In genomic region chr1:127774501-127774880, GRCm38 (mm10) we compare ENCODE assay signal across 8 mouse cellular contexts. TPM values are rescaled to one million over a fixed set of nuclear protein-coding genes. Genes with fewer than 3 reads are reported as not detected.
DNase-seq lines count a peak whose midpoint lies in the region; ATAC-seq and TF ChIP-seq lines count a peak whose summit lies in the region.

No protein-coding gene starts in this region.

- TF ChIP-seq CTCF in G1E (IDR thresholded peaks at IDR 0.05; ENCODE audit: low read depth, low read length) = no peak
- no peak; the same call in 1 of the 2 replicates for TF ChIP-seq CTCF in kidney, postnatal 0 days (IDR thresholded peaks at IDR 0.05; ENCODE audit: low read depth)

- under 1% methylated on average over 31 of the region's 31 CpGs for WGBS in heart, embryonic 12.5 days
- under 1% methylated on average over 31 of the region's 31 CpGs for WGBS in forebrain, embryonic 12.5 days
- under 1% methylated on average over 31 of the region's 31 CpGs for WGBS in kidney, postnatal 0 days

- H3K9me3 ChIP-seq in heart, embryonic 12.5 days (replicated peaks) = no peaks in the 10 kb centered on the region
- no peaks in the 10 kb centered on the region for H3K9me3 ChIP-seq in G1E (replicated peaks)
- H3K9me3 ChIP-seq in forebrain, embryonic 12.5 days = no peaks in the 10 kb centered on the region
- no peaks in the 10 kb centered on the region for H3K9me3 ChIP-seq in kidney, postnatal 0 days (replicated peaks; ENCODE audit: low read length)

- no peak for DNase-seq in heart, adult 11 months
- DNase-seq in G1E (ENCODE audit: low spot score) = peak; percentile 26
- peak; percentile 71 for DNase-seq in kidney, postnatal 0 days (ENCODE audit: low spot score)
- DNase-seq in layer of hippocampus, adult 9-10 months (ENCODE audit: low spot score) = no peak

- peak overlapping the region; percentile 83 for H3K4me3 ChIP-seq in heart, embryonic 12.5 days
- peak overlapping the region; percentile 91 for H3K4me3 ChIP-seq in G1E (ENCODE audit: low read depth, low read length)
- H3K4me3 ChIP-seq in forebrain, embryonic 12.5 days (replicated peaks) = peak overlapping the region; percentile 78
- peak overlapping the region; percentile 90 for H3K4me3 ChIP-seq in kidney, postnatal 0 days (replicated peaks; ENCODE audit: low read depth, low read length)

- H3K4me2 ChIP-seq in heart, embryonic 12.5 days = peak overlapping the region; percentile 53
- peak overlapping the region; percentile 81 for H3K4me2 ChIP-seq in forebrain, embryonic 12.5 days
- peak overlapping the region; percentile 69 for H3K4me2 ChIP-seq in kidney, postnatal 0 days (ENCODE audit: low read length)

- no peaks in the 10 kb centered on the region for H3K27me3 ChIP-seq in heart, embryonic 12.5 days (replicated peaks)
- H3K27me3 ChIP-seq in G1E (ENCODE audit: insufficient read depth, low read length) = no peaks in the 10 kb centered on the region
- H3K27me3 ChIP-seq in forebrain, embryonic 12.5 days = no peaks in the 10 kb centered on the region
- no peaks in the 10 kb centered on the region for H3K27me3 ChIP-seq in kidney, postnatal 0 days (ENCODE audit: insufficient read depth, low read length)

- peaks cover 20% of the 10 kb centered on the region for H3K36me3 ChIP-seq in heart, embryonic 12.5 days
- peaks cover 38% of the 10 kb centered on the region for H3K36me3 ChIP-seq in G1E (replicated peaks)
- peaks cover 4% of the 10 kb centered on the region for H3K36me3 ChIP-seq in forebrain, embryonic 12.5 days (replicated peaks)
- H3K36me3 ChIP-seq in kidney, postnatal 0 days (ENCODE audit: insufficient read depth, low read length) = no peaks in the 10 kb centered on the region

- peak overlapping the region; percentile 93 for H3K9ac ChIP-seq in heart, embryonic 12.5 days
- peak overlapping the region; percentile 90 for H3K9ac ChIP-seq in forebrain, embryonic 12.5 days
- peak overlapping the region; percentile 93 for H3K9ac ChIP-seq in kidney, postnatal 0 days (ENCODE audit: low read depth, low read length)

- H3K27ac ChIP-seq in heart, embryonic 12.5 days (ENCODE audit: poor library complexity, severe bottlenecking) = peak overlapping the region; percentile 96
- peak overlapping the region; percentile 91 for H3K27ac ChIP-seq in forebrain, embryonic 12.5 days
- peak overlapping the region; percentile 95 for H3K27ac ChIP-seq in kidney, postnatal 0 days

- ATAC-seq in heart, embryonic 12.5 days (ENCODE audit: insufficient number of reproducible peaks, low FRiP score) = peak; percentile 41
- ATAC-seq in G1E (ENCODE audit: extremely low read depth, insufficient number of reproducible peaks, low FRiP score, poor library complexity, severe bottlenecking) = no peak
- no peak; the same call in none of the 2 replicates for ATAC-seq in forebrain, embryonic 12.5 days (ENCODE audit: low FRiP score)
- ATAC-seq in kidney, postnatal 0 days (replicated peaks; ENCODE audit: low FRiP score, low read depth) = peak; percentile 25
- peak; percentile 6; the same call in 1 of the 2 replicates for ATAC-seq in megakaryocyte progenitor cell, adult 5-6 weeks (replicated peaks; ENCODE audit: poor library complexity)
- ATAC-seq in inflammation-experienced regulatory T-cells, adult 6 months = no peak

- peaks cover 38% of the 10 kb centered on the region for H3K4me1 ChIP-seq in heart, embryonic 12.5 days (replicated peaks)
- H3K4me1 ChIP-seq in G1E (ENCODE audit: insufficient read depth, low read depth, low read length) = peaks cover 46% of the 10 kb centered on the region
- peaks cover 33% of the 10 kb centered on the region for H3K4me1 ChIP-seq in forebrain, embryonic 12.5 days
- H3K4me1 ChIP-seq in kidney, postnatal 0 days (replicated peaks; ENCODE audit: insufficient read depth, low read length) = peaks cover 8% of the 10 kb centered on the region

RNA-seq across cellular contexts. Expression of gene Ccnt2, which starts 0.5 kb away (rescaled TPM):
- polyA plus RNA-seq in heart, embryonic 12.5 days (2016; fragmentation: Nextera tagmentation; extraction: Ambion mirVana) = 65.4 and 70.9 TPM in 2 replicates
- total RNA-seq in G1E (2014; fragmentation: Nextera tagmentation) (149 and 168 TPM in 2 replicates), G1E (2017) (85.7 and 99.2 TPM in 2 replicates)
- 15.7 and 16.8 TPM in 2 replicates for polyA plus RNA-seq in G1E (2012)
- polyA plus RNA-seq in forebrain, embryonic 12.5 days (2016; fragmentation: Nextera tagmentation; extraction: Ambion mirVana) = 115 and 119 TPM in 2 replicates
- 34.1 and 40.4 TPM in 2 replicates for polyA plus RNA-seq in kidney, postnatal 0 days (2015; fragmentation: Nextera tagmentation; extraction: Ambion mirVana)
- total RNA-seq in megakaryocyte progenitor cell, adult 5-6 weeks (2015) = 30.7 and 32.9 TPM in 2 replicates
- total RNA-seq in megakaryocyte progenitor cell, adult 5-6 weeks (2017) = 36.4 and 48.2 TPM in 2 replicates
- 100 to 1,000 TPM in 2 of 3 experiments, 10 to 100 TPM in 1; 79.6 to 135 (median 109) TPM for polyA plus RNA-seq in inflammation-experienced regulatory T-cells, adult 6 months (2017; shearing (Covaris generic))

RNA-seq across cellular contexts. Expression of gene Acmsd, which starts 45.3 kb away (rescaled TPM):
- polyA plus RNA-seq in heart, embryonic 12.5 days (2016; fragmentation: Nextera tagmentation; extraction: Ambion mirVana) = 0.18 and 0.42 TPM in 2 replicates
- total RNA-seq in G1E (2014; fragmentation: Nextera tagmentation) (0.90 and 3.0 TPM in 2 replicates), G1E (2017) (0.71 and 1.2 TPM in 2 replicates)
- 0.08 and 0.10 TPM in 2 replicates for polyA plus RNA-seq in G1E (2012)
- polyA plus RNA-seq in forebrain, embryonic 12.5 days (2016; fragmentation: Nextera tagmentation; extraction: Ambion mirVana) = 0.15 and 0.20 TPM in 2 replicates
- polyA plus RNA-seq in kidney, postnatal 0 days (2015; fragmentation: Nextera tagmentation; extraction: Ambion mirVana) = 6.1 and 9.3 TPM in 2 replicates
- 0.64 and 2.4 TPM in 2 replicates for total RNA-seq in megakaryocyte progenitor cell, adult 5-6 weeks (2015)
- 1.4 and 1.8 TPM in 2 replicates for total RNA-seq in megakaryocyte progenitor cell, adult 5-6 weeks (2017)
- not detected for polyA plus RNA-seq in inflammation-experienced regulatory T-cells, adult 6 months (2017; shearing (Covaris generic))

Comparison
In these comparisons a context has a peak if more than half of its experiments do, and no peak if none do; other contexts are left out.
1. ATAC-seq: peak in heart, embryonic 12.5 days (single experiment), kidney, postnatal 0 days (single experiment) and megakaryocyte progenitor cell, adult 5-6 weeks (single experiment); none in G1E (single experiment), forebrain, embryonic 12.5 days (single experiment) and inflammation-experienced regulatory T-cells, adult 6 months (single experiment).
2. DNase-seq: peak in G1E (single experiment) and kidney, postnatal 0 days (single experiment); none in heart, adult 11 months (single experiment) and layer of hippocampus, adult 9-10 months (single experiment).
3. Peak in every context shown above with its lines, with median percentiles within 50 percentile points of each other: H3K27ac ChIP-seq, H3K4me2 ChIP-seq, H3K4me3 ChIP-seq and H3K9ac ChIP-seq.